Mouse (Mus musculus) adrenal gland, postnatal 10 days (tissue): ENCODE measurements around the gene Frmd3. TPM values are rescaled to one million over a fixed set of nuclear protein-coding genes. Genes with fewer than 3 reads are reported as not detected.
"Not testable (repeated sequence)": the region's sequence is repeated elsewhere in the genome, so short reads cannot be mapped to it uniquely, and the experiment has no call there.

ENCODE experiments used
- DNase-seq: peaks from one replicate; pipeline ENCODE4 v3.0.0; 2021; ENCODE audit warnings: mixed read lengths
- long read RNA-seq, 2 experiments: library from polyadenylated mRNA; stranded (forward); transcript quantifications; one replicate each; pipeline ENCODE4 v2.0.0; 2021
- total RNA-seq, 2 experiments: library from RNA; stranded (reverse); gene quantifications; 2 replicates each; pipeline ENCODE4 v1.2.3; 2021

The Frmd3 gene
- total RNA-seq, result under 1 TPM; 0.54 to 1.00 TPM
- long read RNA-seq, experiment 1, result 0 reads
- long read RNA-seq, experiment 2, partial matches to known transcripts, result 0 of 1 reads
- long read RNA-seq, experiment 2, other reads (novel, unspliced or antisense), result 1 of 1 reads

DNA sequence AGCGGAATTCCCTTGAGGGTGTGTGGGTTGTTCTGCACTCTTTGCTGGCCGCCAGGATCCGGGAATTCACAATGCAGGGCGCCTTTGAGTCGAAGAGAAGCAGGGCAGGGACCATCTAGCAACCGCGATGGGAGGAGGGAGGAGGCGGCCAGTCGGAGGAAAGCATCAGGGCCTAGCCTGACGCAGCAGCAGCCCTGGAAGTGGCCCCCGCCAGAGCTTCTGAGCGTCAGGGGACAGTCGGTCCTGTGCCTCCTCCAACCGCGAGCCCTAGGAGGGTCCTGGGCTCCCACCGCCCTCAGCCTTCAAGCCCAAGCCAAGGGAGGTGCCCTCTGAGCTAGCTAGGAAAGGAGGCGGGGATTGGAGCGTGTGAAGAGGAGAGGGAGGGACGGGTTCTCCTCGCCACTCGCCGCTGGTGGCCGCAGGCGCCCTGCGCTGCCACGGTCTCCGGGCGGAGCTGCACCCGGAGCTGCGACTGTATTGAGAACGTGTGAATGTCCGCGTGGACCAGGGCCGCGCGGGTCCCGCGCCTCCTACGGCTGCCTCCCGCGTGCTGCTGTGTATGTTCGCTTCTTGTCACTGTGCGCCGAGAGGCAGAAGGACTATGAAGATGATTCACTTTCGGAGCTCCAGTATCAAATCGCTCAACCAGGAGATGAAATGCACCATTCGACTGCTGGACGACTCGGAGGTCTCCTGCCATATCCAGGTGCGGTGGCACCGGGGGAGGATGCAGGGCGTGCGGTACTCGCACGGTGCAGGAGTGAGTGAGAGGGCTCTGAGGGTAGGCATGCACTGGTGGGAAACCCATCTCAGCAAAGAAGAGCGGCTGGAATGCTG is at the start of gene Frmd3:
Frmd3 (plus strand) TSS at position 232 of the 837 bp plus-strand sequence.
- peak; percentile 56 for DNase-seq

DNA sequence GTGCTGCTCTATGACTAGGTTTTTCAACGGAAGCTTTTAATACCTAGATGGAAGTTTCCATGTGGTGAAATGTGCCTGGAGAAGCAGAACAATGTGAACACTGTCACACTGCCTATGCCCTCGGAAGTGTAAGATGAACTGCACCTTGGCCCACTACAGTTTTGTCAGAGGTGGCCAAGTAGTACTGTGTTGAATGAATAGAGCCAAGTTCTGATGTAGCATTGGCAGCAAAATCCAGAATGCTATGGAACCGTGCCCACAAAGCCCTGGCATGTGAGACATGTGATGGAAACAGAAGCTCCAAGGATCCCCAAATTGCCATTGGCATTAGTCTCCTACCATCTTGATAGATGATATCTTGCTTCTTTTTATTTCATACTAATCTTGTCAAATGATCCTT is 32.8 kb upstream of the Frmd3 start:
- DNase-seq, result peak; percentile 10

DNA sequence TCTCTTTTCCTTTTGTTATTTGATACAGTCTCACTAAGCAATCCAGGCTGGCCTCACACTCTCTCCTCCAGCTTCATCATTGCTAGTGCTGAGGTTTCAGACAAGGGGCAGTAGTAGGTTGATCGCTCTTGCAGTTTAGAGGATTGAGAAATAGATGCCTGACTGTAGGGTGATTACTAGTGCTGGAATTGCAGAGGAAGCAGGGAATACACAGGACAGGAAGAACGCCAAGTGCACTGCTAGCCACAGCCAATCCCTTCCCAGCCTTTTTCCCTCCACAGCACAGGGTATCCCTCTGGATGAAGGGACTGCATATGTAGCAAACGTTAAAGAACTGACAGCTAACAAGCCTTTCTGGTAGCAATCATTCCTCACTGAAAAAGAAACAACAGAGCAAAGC is 965 bp upstream of the Frmd3 start:
- DNase-seq, result no peak

DNA sequence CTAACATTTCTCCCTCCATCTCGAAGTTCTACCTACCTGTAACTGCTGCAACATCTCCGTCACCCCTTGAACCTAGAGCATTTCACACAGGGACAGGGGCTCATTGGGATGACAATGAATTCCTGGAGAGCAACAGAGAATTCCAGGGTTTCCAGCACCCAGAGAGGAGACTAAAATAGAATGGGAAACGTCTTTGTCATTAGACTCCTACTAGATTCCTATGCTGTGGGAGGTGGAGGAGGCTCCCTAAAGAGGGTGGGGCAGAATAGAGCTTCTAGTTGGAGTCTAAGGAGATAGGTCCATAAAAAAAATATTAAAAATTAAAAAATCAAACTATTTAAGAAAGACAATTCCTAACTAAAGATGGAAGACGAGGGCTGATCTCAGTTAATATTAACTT is 542 bp upstream of the Frmd3 start:
- DNase-seq, result no peak

- DNase-seq, result no peak
Observed at GRCm38 (mm10) chr4:74014048-74014500, 832 bp downstream of the Frmd3 start.

DNA sequence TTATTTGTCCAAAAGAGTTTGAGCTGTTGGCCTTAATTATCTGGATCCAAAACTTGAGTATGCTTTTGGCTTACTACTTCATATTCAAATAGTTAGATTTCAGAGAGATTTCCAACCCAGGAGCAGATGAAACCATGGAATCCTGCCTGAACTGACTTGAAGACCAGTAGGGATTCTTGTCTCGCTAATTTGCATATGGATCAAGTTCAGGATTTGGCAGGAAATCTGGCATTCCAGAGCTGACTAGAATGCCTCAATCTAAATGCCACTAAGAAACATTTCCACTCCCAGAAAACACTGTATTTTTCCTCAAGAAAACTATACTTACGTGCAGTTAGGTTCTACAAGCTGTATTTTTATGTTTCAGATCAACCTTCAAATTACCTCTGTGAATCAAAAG is 6.8 kb downstream of the Frmd3 start:
- DNase-seq, result no peak

- DNase-seq, result no peak
Observed at GRCm38 (mm10) chr4:74043226-74043625, 30.0 kb downstream of the Frmd3 start.

GRCm38 (mm10) chr4:74051692-74052091 is 38.5 kb downstream of the Frmd3 start:
- no peak for DNase-seq

DNA sequence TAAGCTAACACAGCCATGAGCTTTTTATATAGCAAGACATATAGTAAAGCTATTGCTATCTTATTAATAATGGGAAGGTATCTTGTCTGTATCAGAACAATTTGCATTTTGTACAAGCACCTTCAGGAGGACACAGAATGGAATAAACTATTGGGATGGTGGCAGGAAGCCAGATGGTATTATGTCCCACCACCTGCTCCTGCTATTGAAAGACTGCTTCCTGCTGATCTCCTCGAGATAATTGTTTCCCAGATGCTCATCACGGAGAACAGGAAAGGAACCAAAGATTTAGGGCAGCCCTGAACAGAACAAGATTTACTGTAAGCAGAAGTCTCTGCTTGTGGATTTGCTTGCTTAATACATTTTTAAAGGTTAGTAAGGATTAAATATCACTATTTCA is 63.5 kb downstream of the Frmd3 start:
- DNase-seq, result no peak

DNA sequence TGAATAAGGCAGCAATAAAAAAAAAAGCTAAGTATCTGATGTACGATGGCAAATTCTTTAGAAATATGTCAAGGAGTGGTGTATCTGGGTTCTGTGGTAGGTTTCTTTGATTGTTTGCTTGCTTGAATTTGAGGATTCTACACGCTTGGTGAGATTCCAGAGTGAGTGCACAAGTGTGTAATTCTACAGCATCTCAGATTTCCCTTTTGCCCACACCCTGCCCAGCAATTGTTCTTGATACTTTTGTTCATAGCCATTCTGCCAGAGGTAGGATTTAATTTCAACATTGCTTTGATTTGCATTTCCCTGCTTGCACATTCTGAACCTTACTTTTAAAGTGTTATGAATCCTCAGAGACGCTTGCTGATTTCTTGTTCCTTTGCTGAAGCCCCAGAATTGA is 97.6 kb downstream of the Frmd3 start:
- DNase-seq, result no peak

GRCm38 (mm10) chr4:74191528-74191927 is 178.3 kb downstream of the Frmd3 start:
- DNase-seq, result no peak

DNA sequence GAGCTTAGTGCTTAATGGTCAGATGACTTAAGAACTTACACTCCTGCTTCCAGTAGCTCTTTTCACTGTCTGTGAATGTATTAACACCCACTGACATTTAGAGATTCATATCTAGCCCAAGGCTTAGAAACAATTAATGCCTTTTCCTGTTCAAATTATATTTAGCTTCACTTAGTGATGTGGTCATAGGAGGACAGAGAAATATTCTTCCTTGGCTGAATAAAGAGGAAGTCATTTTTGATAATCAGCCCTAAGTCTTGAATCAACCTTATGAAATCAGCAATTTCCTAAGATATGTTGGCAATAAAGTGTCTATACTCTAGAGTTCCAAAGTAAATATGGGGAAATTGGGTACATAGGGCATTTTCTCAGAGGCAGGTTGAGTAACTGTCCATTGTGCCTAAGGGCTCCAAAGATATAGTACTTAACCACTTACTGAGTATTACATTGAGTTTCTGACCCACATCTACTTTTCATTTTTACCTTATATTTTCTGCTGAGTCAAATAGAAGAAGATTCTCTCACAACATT is 188.1 kb downstream of the Frmd3 start:
- DNase-seq, result no peak

DNA sequence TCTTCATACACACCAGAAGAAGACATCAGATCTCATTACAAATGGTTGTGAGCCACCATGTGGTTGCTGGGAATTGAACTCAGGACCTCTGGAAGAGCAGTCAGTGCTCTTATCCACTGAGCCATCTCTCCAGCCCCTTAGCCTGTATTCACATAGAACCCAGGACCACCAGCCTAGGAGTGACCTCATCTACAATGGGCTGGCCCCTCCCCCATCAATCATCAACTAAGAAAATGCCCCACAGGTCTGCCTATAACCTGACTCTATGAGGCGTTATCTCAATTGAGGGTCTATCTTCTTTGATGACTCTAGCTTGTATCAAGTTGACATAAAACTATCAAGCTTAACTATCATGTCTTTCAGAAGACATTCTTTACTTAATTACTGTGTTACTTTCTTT is 208.5 kb downstream of the Frmd3 start:
- not testable (repeated sequence) for DNase-seq

- peak; percentile 9 for DNase-seq
Observed at GRCm38 (mm10) chr4:74222360-74222759, 209.1 kb downstream of the Frmd3 start.

DNA sequence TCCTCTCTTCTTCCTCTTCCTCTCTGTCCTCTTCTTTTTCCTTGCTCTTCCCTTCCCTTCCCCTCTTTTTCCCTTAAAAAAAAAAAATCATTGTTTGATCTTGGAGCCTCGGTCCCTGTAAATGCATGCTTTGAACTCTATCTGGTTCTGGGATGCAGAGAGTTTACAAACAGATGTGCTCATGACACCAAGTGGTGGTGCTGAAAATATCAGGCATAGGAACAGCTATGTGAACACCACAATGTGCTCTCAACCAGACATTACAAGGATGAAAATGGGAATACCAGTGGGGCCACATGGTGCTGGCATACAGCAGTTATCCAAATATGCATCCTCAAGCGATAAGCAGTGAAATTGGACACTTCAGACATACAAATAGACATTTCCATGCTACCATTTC is 211.0 kb downstream of the Frmd3 start:
- DNase-seq, result no peak

- peak; percentile 23 for DNase-seq
Observed at GRCm38 (mm10) chr4:74230994-74231393, 217.8 kb downstream of the Frmd3 start.

DNA sequence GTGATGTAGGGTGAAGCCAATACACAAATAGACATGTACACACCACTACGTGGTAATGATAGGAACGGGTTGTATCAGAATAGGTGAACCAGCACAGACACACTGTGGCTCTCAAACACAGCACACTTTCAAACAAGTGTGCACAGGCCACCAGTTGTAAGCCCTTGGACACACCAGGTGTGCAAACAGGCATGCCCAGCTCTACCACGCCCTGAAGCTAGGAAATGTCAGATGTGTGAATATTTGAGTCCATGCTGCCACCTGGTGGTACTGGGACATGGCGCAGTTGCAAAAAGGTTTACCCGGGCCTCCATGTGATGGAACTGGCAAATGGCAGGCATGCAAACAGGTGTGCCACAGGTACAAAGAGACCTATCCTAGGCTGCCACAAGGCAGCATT is 218.2 kb downstream of the Frmd3 start:
- peak; percentile 56 for DNase-seq

GRCm38 (mm10) chr4:74233534-74233933 is 220.3 kb downstream of the Frmd3 start:
- no peak for DNase-seq

DNA sequence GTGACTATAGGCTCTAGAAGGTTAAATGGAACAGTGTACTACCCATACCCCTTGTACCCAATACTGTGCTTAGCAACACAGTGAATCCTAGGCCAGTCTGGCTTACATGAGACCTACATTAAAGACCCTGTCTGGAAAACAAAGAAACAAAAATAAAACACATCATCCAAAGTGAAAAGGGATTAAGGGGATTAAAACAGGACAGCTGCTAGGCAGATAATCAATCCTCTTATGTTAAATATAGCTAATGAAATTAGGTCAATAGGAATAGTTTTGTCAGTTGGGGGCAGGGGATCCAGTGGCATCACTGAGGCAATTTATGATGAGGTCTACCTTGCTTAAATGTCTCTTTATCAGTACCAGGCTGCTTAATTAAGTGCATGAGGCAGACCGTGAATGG is 228.9 kb downstream of the Frmd3 start, which contains the start of gene Kdm4c:
Kdm4c (plus strand) TSS at position 322 of the 400 bp plus-strand sequence.
- DNase-seq, result no peak
